Mouse (Mus musculus) ES-E14 (cell line): ENCODE measurements around the gene Gm4969. TPM values are rescaled to one million over a fixed set of nuclear protein-coding genes. Genes with fewer than 3 reads are reported as not detected.

Experiments used
- DNase-seq: peaks from one replicate; pipeline ENCODE4 v3.0.0-alpha.2; 2013; ENCODE audit warnings: low read depth, low spot score
- H3K27ac ChIP-seq: 2 replicates; pipeline ENCODE4 v1.5.1; 2012; ENCODE audit warnings: low read depth, mild to moderate bottlenecking, low read length, moderate library complexity, mixed read lengths; ENCODE audit not compliant: poor library complexity, insufficient read depth, severe bottlenecking
- H3K36me3 ChIP-seq: 2 replicates; pipeline ENCODE4 v1.6.1; 2012; ENCODE audit warnings: mild to moderate bottlenecking, low read length, moderate library complexity, mixed read lengths; ENCODE audit not compliant: control insufficient read depth, poor library complexity, insufficient read depth, severe bottlenecking
- H3K4me1 ChIP-seq, 2 experiments: fragments of 150-350 bp in 1 of 2; sonication (generic) in 1 of 2; 2 replicates each; pipeline ENCODE4 v1.6.1; 2012; ENCODE audit warnings: low read length in 2 of 2, mild to moderate bottlenecking in 1 of 2, mixed read lengths in 1 of 2; ENCODE audit not compliant: control insufficient read depth in 2 of 2, insufficient read depth in 2 of 2, poor library complexity in 1 of 2
- H3K4me3 ChIP-seq, 2 experiments: fragments of 150-350 bp in 1 of 2; sonication (generic) in 1 of 2; 2 replicates each; pipeline ENCODE4 v1.5.1; 2012; ENCODE audit warnings: low read length in 2 of 2, low read depth in 1 of 2, mild to moderate bottlenecking in 1 of 2, mixed read lengths in 1 of 2; ENCODE audit not compliant: insufficient read depth in 1 of 2, poor library complexity in 1 of 2, severe bottlenecking in 1 of 2
- H3K9ac ChIP-seq: 2 replicates; pipeline ENCODE4 v1.6.1; 2012; ENCODE audit warnings: low read depth, mild to moderate bottlenecking, low read length, mixed read lengths; ENCODE audit not compliant: poor library complexity, insufficient read depth, severe bottlenecking
- H3K9me3 ChIP-seq: fragments of 150-350 bp; sonication (generic); 2 replicates; pipeline ENCODE4 v1.6.1; 2012; ENCODE audit warnings: low read depth, mild to moderate bottlenecking, low read length; ENCODE audit not compliant: control insufficient read depth, insufficient read depth
- CHD2 ChIP-seq: IDR thresholded peaks from 2 replicates; pipeline ENCODE4 v1.6.1; 2014; ENCODE audit warnings: mild to moderate bottlenecking, low read depth, low read length, inconsistent platforms
- HCFC1 ChIP-seq: IDR thresholded peaks from 2 replicates; pipeline ENCODE4 v1.6.1; 2012; ENCODE audit warnings: low read length, inconsistent platforms, borderline replicate concordance; ENCODE audit not compliant: insufficient read depth
- MAFK ChIP-seq: IDR thresholded peaks from 2 replicates; pipeline ENCODE4 v1.6.1; 2014; ENCODE audit warnings: mild to moderate bottlenecking, low read depth, low read length, inconsistent platforms; ENCODE audit not compliant: insufficient read depth
- ZC3H11A ChIP-seq: IDR thresholded peaks from 2 replicates; pipeline ENCODE4 v1.6.1; 2012; ENCODE audit warnings: low read depth, mild to moderate bottlenecking, inconsistent platforms, low read length, borderline replicate concordance
- ZNF384 ChIP-seq: IDR thresholded peaks from 2 replicates; pipeline ENCODE4 v1.6.1; 2012; ENCODE audit warnings: low read depth, low read length, inconsistent platforms
- in situ Hi-C, 2 experiments: fragments of 600-800 bp; cut with MboI; formaldehyde crosslinking; loops; one replicate each; pipeline ENCODE4 v1.15.1; 2025; ENCODE audit warnings: low sequenced_read_pairs in 2 of 2, inconsistent platforms in 1 of 2; ENCODE audit not compliant: unreplicated experiment in 2 of 2
- total RNA-seq: library from RNA; depleted of rRNA; stranded (reverse); fragments of 300-350 nt; gene quantifications from 2 replicates; pipeline ENCODE4 v1.2.3, GENCODE M21; 2012; rRNA removed

Gm4969 gene
- total RNA-seq, 1 experiment, result 1.9 TPM

- Histone ChIP-seq H3K27ac (no peak overlapping the region), H3K36me3 (peaks cover 44% of the 10 kb centered on the region), H3K4me1 (peaks cover 0 to 8% of the 10 kb centered on the region in 2 experiments; a peak in 1 of 4 replicates), H3K9ac (no peak overlapping the region), H3K9me3 (no peaks in the 10 kb centered on the region), H3K4me3 (no peak overlapping the region)
- TF ChIP-seq ZC3H11A, result no peak
- TF ChIP-seq MAFK, result no peak
- TF ChIP-seq HCFC1, result no peak
- TF ChIP-seq ZNF384, result no peak
- no peak for TF ChIP-seq CHD2
- DNase-seq, result no peak
- in situ Hi-C loops, result no loop called here
Observed at GRCm38 (mm10) chr7:19053136-19053532, 65.0 kb downstream of the Gm4969 start.

DNA sequence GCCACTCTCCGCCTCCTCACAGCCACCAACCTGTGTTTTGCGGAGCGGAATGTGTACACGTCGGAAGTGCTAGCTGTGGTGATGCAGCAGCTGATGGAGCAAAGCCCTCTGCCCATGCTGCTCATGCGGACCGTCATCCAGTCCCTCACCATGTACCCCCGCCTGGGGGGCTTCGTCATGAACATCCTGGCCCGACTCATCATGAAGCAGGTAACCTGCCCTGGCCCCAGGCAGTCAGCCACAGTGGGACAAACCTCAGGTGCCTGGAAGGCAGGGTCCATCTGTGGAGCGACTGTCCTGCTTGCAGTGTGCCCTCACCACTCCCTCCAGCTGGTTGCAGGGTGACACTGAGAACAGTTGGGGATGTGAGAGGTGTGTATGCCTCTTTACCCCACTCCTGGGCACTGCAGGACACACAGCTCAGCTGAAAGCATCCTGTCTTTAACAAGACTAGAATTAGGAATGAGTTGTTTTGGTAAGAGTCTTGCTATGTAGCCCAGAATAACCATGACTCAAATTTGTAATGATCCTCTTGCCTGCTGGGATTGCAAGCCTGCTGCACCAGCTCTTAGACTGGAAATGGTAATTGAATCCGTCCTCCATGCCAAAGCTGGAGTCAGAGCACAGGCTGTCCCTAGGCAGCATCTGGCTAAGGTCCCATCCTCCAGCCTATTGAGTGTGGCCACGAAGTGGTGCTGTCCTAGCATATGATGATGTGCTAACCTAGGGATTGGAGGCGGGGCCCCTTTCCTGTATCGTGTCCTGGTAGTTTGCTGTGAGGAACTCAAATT, 65.6 kb downstream of the Gm4969 start:
- no peaks in the 10 kb centered on the region for H3K9me3 ChIP-seq
- H3K4me3 ChIP-seq, result no peak overlapping the region
- peaks cover 43% of the 10 kb centered on the region for H3K36me3 ChIP-seq
- no peak overlapping the region for H3K9ac ChIP-seq
- in situ Hi-C loops, result no loop called here
- no peak overlapping the region for H3K27ac ChIP-seq
- peaks cover 0 to 8% of the 10 kb centered on the region in 2 experiments; a peak in 1 of 4 replicates for H3K4me1 ChIP-seq
- DNase-seq, result no peak
- TF ChIP-seq ZC3H11A (no peak), MAFK (no peak), ZNF384 (no peak), CHD2 (no peak), HCFC1 (no peak)

- DNase-seq, result no peak
- no peak overlapping the region for H3K4me3 ChIP-seq
- H3K9me3 ChIP-seq, result no peaks in the 10 kb centered on the region
- in situ Hi-C loops, result no loop called here
- peaks cover 56% of the 10 kb centered on the region for H3K36me3 ChIP-seq
- no peak overlapping the region for H3K9ac ChIP-seq
- H3K27ac ChIP-seq, result no peak overlapping the region
- H3K4me1 ChIP-seq, result peaks cover 0 to 8% of the 10 kb centered on the region in 2 experiments; a peak in 1 of 4 replicates
- TF ChIP-seq CHD2 (no peak), HCFC1 (no peak), ZC3H11A (no peak), MAFK (no peak)
Observed at GRCm38 (mm10) chr7:19051161-19051560, 67.0 kb downstream of the Gm4969 start.

- TF ChIP-seq HCFC1 (no peak), CHD2 (no peak), ZC3H11A (no peak), ZNF384 (no peak), MAFK (no peak)
- Histone ChIP-seq H3K27ac (no peak overlapping the region), H3K4me1 (peaks cover 0 to 8% of the 10 kb centered on the region in 2 experiments; a peak in 1 of 4 replicates), H3K4me3 (no peak overlapping the region), H3K9ac (no peak overlapping the region), H3K36me3 (peaks cover 65% of the 10 kb centered on the region), H3K9me3 (no peaks in the 10 kb centered on the region)
- no peak for DNase-seq
- in situ Hi-C loops, result no loop called here
Observed at GRCm38 (mm10) chr7:19050172-19050571, 68.0 kb downstream of the Gm4969 start.

DNA sequence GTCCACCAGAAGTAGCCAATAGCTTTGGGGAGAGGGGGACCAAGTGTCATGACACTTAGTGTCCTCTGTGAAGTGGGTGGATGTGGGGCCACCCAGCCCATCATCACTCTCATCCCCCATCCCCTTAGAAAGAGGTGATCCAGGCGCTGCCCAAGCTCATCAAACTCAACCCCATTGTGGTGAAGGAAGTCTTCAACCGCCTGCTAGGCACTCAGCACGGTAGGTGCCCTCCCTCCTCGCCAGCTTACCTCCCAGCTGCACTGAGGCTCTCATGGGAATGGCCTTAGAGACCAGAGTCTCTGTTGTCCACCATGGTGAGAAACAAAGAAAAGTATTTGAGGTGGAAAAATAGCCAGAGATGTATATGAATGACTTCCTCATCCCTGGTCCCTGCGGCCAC, 68.9 kb downstream of the Gm4969 start:
- in situ Hi-C loops, result no loop called here
- H3K9ac ChIP-seq, result no peak overlapping the region
- H3K4me1 ChIP-seq, result peaks cover 0 to 6% of the 10 kb centered on the region in 2 experiments; a peak in 1 of 4 replicates
- H3K9me3 ChIP-seq, result no peaks in the 10 kb centered on the region
- H3K36me3 ChIP-seq, result peaks cover 71% of the 10 kb centered on the region
- H3K27ac ChIP-seq, result no peak overlapping the region
- TF ChIP-seq HCFC1, result no peak
- no peak for TF ChIP-seq MAFK
- no peak for TF ChIP-seq ZNF384
- TF ChIP-seq ZC3H11A, result no peak
- TF ChIP-seq CHD2, result no peak
- H3K4me3 ChIP-seq, result no peak overlapping the region
- no peak for DNase-seq

Other genes with a start within 250 kb of the Gm4969 start
- gene Pglyrp1, start 247.0 kb downstream of the Gm4969 start, total RNA-seq, result 0.89 and 1.4 TPM in 2 replicates
- 11.8 and 19.4 TPM in 2 replicates for gene Ccdc61, start 208.0 kb downstream of the Gm4969 start, total RNA-seq
- 0.79 and 0.80 TPM in 2 replicates for gene Nova2, start 192.5 kb downstream of the Gm4969 start, total RNA-seq
- not detected in 2 replicates for gene Nanos2, start 131.0 kb downstream of the Gm4969 start, total RNA-seq
- gene Mypop, start 127.1 kb downstream of the Gm4969 start, total RNA-seq, result 3.1 and 3.7 TPM in 2 replicates
- gene Irf2bp1, start 114.3 kb downstream of the Gm4969 start, total RNA-seq, result 15.9 and 16.3 TPM in 2 replicates
- 1.6 and 1.7 TPM in 2 replicates for gene Foxa3, start 94.8 kb downstream of the Gm4969 start, total RNA-seq
- gene Sympk, start 94.0 kb downstream of the Gm4969 start, total RNA-seq, result 91.5 and 105 TPM in 2 replicates
- 0.94 and 2.3 TPM in 2 replicates for gene Rsph6a, start 63.7 kb downstream of the Gm4969 start, total RNA-seq
- gene Dmwd, start 42.1 kb downstream of the Gm4969 start, total RNA-seq, result 41.3 and 45.2 TPM in 2 replicates
- gene Dmpk, start 34.5 kb downstream of the Gm4969 start, total RNA-seq, result 32.6 and 34.1 TPM in 2 replicates
- 2.9 and 3.0 TPM in 2 replicates for gene Six5, start 23.8 kb downstream of the Gm4969 start, total RNA-seq
- 19.5 and 27.1 TPM in 2 replicates for gene Fbxo46, start 1.5 kb upstream of the Gm4969 start, total RNA-seq
- 8.1 and 11.7 TPM in 2 replicates for gene Qpctl, start 30.9 kb upstream of the Gm4969 start, total RNA-seq
- gene Snrpd2, start 31.4 kb upstream of the Gm4969 start, total RNA-seq, result 355 and 382 TPM in 2 replicates
- 1.5 and 3.6 TPM in 2 replicates for gene Gipr, start 47.8 kb upstream of the Gm4969 start, total RNA-seq
- 29.5 and 29.8 TPM in 2 replicates for gene Eml2, start 58.1 kb upstream of the Gm4969 start, total RNA-seq
- gene Gpr4, start 94.2 kb upstream of the Gm4969 start, total RNA-seq, result 3.8 TPM in 2 replicates
- gene Opa3, start 110.0 kb upstream of the Gm4969 start, total RNA-seq, result 12.6 and 15.8 TPM in 2 replicates
- 92.5 and 108 TPM in 2 replicates for gene Vasp, start 153.4 kb upstream of the Gm4969 start, total RNA-seq
- 2.9 and 9.7 TPM in 2 replicates for gene Ppm1n, start 161.7 kb upstream of the Gm4969 start, total RNA-seq
- gene Rtn2, start 164.3 kb upstream of the Gm4969 start, total RNA-seq, result 9.9 and 10.8 TPM in 2 replicates
- 5.8 and 6.3 TPM in 2 replicates for gene Fosb, start 191.7 kb upstream of the Gm4969 start, total RNA-seq
- 48.0 and 53.2 TPM in 2 replicates for gene Ercc1, start 226.4 kb upstream of the Gm4969 start, total RNA-seq
- gene Cd3eap, start 241.1 kb upstream of the Gm4969 start, total RNA-seq, result 18.3 and 26.7 TPM in 2 replicates
- gene Ppp1r13l, start 241.4 kb upstream of the Gm4969 start, total RNA-seq, result 5.3 and 7.4 TPM in 2 replicates